Mouse (Mus musculus): ENCODE measurements around the gene Tff1.

Gene Tff1

DNA sequence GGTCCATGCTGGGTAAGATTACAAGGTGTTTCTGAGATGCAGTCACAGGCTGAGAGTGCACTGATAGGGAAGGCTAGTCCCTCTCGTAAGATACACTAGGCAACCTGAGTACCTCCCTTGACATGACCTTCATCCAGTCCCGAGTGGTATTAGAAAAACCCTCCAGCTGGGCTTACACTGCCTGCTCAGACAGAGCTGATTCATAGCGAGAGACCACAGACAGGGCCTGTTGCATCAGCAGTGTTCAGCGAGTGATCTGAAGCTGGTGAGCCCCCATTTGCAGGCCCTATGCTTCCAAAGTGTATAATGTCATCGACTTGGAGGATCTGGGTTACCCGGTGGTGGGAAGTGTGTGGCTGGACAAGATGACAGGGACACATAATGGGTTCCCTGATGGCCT, at the start of gene Tff1:
TSS of gene Tff1 (minus strand) at position 151 of the 400 bp plus-strand sequence.
- DNase-seq (ENCODE audit: low read depth in 2 of 2, low spot score in 2 of 2) = no peak

DNA sequence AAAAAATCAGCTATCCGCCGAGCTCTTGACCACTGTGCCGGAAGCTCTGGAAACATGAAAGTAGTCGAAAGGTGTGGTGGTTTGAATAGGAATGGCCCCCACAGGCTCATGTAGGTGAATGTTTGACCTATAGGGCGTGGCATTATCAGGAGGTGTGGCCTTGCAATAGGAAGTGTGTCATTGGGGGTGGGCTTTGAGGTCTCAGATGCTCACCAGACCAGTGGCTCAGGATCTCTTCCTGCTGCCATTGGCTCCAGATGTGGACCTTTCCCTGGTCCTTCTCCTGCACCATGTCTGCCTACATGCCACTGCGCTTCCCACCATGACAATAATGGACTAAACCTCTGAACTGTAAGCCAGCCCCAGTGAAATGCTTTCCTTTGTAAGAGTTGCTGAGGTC, 46.8 kb upstream of the Tff1 start:
- DNase-seq (ENCODE audit: low read depth in 2 of 2, low spot score in 2 of 2) = no peak

DNA sequence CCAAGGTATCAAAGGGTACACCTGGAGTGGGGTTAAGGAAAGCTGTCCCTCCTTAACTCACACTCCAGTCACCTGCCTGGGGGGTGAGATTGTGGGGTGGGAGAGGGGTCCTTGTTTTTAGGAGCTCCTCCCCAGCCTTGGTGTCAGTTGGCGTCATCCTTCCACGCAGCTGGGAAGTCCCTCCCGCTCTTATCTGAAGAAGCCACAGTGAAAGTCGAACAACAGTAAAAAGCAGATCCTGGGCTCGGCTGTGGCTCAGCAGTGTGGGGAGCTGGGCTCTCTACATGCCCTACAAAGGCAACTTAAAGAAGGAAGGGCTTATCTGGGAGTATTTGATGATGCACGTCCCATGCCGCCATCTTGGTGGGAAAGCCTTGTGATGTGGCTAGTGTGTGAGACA, 45.2 kb upstream of the Tff1 start:
- DNase-seq (ENCODE audit: low read depth in 2 of 2, low spot score in 2 of 2) = no peak

DNA sequence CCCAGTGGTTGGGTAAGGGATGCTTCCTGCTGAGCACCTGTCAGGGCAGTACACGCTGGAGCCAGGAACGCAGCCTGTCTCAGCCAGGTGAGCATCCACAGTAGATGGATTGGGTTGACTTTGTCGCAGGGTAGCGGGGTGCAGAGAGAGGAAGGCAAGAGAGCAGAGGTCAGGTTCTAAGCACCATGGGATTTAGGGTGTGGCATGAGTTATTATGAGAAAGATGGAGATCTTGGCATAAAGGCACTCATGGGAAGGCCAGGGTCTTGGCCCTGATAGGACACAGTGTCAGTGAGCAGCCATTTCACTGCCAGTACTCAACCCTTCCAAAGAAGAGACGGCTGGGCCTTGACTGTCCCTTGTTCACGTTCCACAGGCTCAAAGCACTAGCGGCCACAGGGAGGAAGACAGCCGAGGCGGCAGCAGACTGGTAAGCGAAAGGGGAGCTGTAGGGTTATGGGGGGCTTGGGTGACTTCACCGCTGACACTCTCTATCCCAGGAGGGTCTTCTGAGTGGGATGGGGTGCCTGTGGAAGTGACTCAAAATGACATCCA, 44.4 kb upstream of the Tff1 start:
- DNase-seq (ENCODE audit: low read depth in 2 of 2, low spot score in 2 of 2) = no peak

- no peak for DNase-seq (ENCODE audit: low read depth in 2 of 2, low spot score in 2 of 2)
Measured at GRCm38 (mm10) chr17:31208654-31209053, 43.6 kb upstream of the Tff1 start.

GRCm38 (mm10) chr17:31207771-31208334, 42.8 kb upstream of the Tff1 start, which contains the start of gene Ubash3a:
TSS of gene Ubash3a (plus strand) at chr17:31207873.
- peak; percentile 59 to 68 for DNase-seq (ENCODE audit: low read depth in 2 of 2, low spot score in 2 of 2)

DNA sequence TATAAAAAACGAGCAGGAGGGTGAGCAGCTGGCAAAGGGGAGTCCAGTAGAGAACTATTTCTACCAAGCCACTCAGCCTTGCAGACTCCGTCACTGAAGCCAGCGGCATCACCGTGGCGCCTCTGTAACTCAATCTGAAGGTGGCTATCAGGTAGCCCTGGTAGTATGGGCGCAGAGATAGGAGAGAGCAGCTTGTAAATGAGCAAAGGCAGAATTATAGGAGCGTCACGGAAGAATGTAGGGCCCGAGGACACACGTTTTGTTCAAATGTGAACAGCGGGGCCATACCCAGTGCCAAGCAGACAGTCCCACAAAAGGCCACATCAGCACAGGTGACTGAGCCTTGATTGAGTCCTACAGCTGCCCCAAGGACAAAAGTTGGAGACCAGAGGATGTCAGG, 33.8 kb upstream of the Tff1 start, which contains the start of gene Tmprss3:
TSS of gene Tmprss3 (minus strand) at position 101 of the 400 bp plus-strand sequence.
- DNase-seq (ENCODE audit: low read depth in 2 of 2, low spot score in 2 of 2) = no peak

DNA sequence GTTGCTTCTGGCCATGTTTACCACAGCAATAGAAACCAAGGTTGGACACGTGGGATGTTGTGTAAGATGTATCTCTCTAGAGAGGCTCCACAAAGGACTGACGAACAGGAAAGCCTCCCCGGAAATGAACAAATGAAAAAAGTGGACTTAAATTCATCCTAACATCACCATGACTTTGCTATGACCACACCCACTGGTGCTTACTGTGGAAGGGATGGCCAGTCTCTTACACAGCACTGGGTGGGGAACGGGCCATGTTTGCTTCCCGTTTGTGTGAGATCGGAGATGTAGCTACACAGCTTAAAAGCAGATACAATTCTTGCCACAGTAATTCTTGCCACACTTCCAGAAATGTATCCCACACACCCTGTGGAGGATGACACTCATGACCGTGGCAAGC, 31.2 kb upstream of the Tff1 start:
- no peak for DNase-seq (ENCODE audit: low read depth in 2 of 2, low spot score in 2 of 2)

DNA sequence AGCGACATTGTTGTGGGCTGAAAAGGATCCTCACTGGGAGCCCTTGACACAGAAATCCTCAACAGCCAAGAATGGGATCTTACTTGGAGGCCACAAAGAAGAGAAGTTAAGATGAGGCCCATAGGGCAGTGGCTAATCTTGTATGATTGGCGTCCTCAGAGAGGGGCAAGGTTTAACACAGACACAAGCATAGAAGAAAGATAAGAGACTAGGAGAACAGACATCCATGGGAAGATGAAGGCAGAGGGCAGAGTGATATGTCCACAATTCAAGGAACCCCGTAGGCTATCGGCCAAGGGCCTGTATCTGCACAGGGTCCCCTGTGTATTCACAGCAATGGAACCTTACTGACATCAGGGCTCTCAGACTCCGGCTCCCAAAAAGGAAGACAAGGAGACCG, 30.1 kb upstream of the Tff1 start:
- DNase-seq (ENCODE audit: low read depth in 2 of 2, low spot score in 2 of 2) = no peak

GRCm38 (mm10) chr17:31193360-31193759, 28.3 kb upstream of the Tff1 start:
- DNase-seq (ENCODE audit: low read depth in 2 of 2, low spot score in 2 of 2) = no peak

- no peak for DNase-seq (ENCODE audit: low read depth in 2 of 2, low spot score in 2 of 2)
Measured at GRCm38 (mm10) chr17:31192663-31193062, 27.6 kb upstream of the Tff1 start.

- no peak for DNase-seq (ENCODE audit: low read depth in 2 of 2, low spot score in 2 of 2)
Measured at GRCm38 (mm10) chr17:31191825-31192224, 26.7 kb upstream of the Tff1 start.

- DNase-seq (ENCODE audit: low read depth in 2 of 2, low spot score in 2 of 2) = peak; percentile 48 to 70
Measured at GRCm38 (mm10) chr17:31187370-31187769, 22.3 kb upstream of the Tff1 start.

GRCm38 (mm10) chr17:31184269-31184990, 19.4 kb upstream of the Tff1 start:
- no peak for DNase-seq (ENCODE audit: low read depth in 2 of 2, low spot score in 2 of 2)

GRCm38 (mm10) chr17:31183180-31183974, 18.3 kb upstream of the Tff1 start:
- no peak for DNase-seq (ENCODE audit: low read depth in 2 of 2, low spot score in 2 of 2)

DNA sequence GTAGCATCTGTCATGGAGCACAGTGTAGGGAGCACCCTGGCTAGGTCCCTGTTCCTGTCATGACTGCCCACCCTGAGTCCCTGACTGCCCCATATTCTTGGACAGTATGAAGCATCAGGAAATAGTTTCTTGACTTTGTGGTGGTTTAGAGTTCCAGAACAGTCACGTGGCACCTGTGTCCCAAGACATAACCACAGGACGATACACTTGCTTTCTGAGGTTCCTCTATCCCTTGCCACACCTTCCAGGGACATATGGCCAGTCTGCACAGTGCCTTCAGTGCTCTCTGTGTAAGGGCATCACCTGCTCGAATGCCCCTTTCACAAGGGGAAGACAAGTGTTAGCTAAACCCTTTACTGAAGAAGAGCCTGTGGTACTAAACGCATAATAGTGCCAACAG, 16.4 kb upstream of the Tff1 start:
- no peak for DNase-seq (ENCODE audit: low read depth in 2 of 2, low spot score in 2 of 2)

DNA sequence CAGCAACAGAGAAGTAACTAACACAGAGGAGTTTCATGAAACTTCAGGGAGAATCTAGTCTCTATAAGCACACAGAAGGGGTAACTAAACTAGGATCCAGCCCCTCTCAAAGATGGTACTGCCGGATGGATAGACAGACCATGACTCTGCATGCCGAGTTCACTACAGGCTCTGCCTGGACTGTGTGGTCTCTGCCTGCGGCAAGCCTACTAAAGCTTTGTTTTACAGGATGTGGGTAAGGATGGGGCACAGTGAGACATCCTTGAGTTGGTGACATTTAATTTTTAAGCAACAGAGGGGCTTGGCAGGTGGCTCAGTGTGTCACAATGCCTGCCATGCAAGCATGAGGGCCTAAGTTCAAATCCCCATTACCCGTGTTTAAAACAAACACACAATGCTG, 11.2 kb upstream of the Tff1 start:
- peak; percentile 11 to 35 for DNase-seq (ENCODE audit: low read depth in 2 of 2, low spot score in 2 of 2)

DNA sequence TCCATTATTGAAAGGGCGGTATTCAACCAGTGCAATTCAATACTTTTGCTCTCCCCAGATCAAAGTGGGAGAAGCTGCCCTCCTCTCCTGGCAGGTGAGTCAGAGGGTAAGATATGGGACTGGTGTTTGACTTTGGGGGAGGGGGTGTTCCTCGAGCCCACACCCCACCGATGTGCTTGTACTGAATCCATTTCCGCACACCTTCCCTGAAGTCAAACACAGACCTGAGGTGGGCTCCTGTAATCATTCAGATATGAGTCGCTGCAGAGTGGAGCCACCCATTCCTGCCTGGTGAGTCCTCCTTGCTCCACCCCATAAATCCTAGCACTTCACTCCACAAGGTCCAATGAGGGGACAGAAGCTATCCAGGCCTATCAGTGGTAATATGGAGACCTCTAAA, 4.7 kb upstream of the Tff1 start:
- DNase-seq (ENCODE audit: low read depth in 2 of 2, low spot score in 2 of 2) = no peak

DNA sequence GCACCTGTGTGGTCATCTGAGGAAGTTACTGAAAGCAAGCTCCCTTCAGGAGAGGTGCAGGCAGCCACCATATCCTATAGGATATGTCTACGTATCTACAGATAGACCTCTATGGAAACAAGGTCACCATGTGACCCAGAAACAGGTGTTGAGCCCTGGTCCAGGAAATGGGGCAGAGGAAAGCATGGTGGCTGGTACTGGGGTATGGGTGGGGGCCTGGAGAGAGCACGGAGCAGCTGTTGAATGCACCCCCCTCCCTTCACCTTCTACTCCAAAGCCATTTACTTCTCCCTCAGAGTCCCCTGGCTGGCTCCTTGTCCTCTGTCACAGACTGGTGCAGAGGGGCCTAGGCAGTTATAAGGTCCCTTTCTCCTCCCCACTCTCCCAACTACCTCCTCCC, 1.3 kb downstream of the Tff1 start:
- DNase-seq (ENCODE audit: low read depth in 2 of 2, low spot score in 2 of 2) = no peak

DNA sequence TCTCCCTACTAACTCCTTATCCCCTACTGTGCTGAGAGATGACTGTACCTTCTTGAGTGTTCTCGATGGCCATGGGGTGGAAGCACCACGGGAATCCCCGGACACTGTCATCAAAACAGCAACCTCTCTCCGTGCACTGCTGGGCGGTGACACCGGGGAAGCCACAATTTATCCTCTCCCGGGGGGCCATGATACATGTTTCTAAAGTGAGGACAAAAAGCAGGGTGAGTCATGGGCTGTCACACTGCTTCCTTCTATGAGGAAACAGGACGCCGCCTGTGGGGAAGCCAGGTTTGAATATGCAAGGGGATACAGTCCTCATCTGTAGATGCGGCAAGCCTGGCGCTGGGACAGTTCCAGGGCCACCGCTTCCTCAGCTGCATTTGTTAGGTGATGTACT, 2.5 kb downstream of the Tff1 start:
- no peak for DNase-seq (ENCODE audit: low read depth in 2 of 2, low spot score in 2 of 2)

DNA sequence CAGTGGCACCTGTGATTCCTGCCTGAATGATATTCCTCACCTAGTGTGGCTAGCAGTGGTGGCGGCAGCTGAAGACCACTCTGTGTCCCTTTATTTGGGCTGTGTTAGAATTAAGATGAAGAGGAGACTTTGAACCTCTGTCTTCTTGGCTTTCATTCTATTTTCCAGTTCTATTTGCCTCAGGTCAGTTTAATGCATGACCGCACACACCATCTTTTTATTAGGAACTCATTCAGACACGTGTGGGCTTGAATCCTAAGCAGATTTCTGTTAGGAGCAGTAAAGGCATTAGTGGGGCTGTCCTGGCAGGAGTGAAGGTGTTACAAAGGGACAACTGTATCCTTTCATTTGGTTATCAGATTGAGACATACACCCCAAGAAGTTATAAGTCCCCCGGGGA, 4.8 kb downstream of the Tff1 start:
- DNase-seq (ENCODE audit: low read depth in 2 of 2, low spot score in 2 of 2) = no peak

- DNase-seq (ENCODE audit: low read depth in 2 of 2, low spot score in 2 of 2) = no peak
Measured at GRCm38 (mm10) chr17:31157921-31158320, 7.2 kb downstream of the Tff1 start.

All from CD8-positive naive resting alpha-beta T cell, adult 2 months (primary cell).